Mouse (Mus musculus) G1E (cell line): ENCODE measurements at regions not wholly inside any gene's neighbourhood (a gene's known extent, or its start where the extent isn't known, plus 50 kb on each side); places are given as distances from the start of the nearest gene placed in this dataset.

Experiments used
- CTCF ChIP-seq: IDR thresholded peaks from 2 replicates; pipeline ENCODE4 v1.5.1; 2012; ENCODE audit warnings: low read depth, low read length, inconsistent platforms, mixed read lengths
- POLR2AphosphoS5 ChIP-seq: IDR thresholded peaks from 2 replicates; pipeline ENCODE4 v1.6.1; 2012; ENCODE audit warnings: low read depth, low read length, inconsistent platforms; ENCODE audit not compliant: insufficient replicate concordance
- TAL1 ChIP-seq: conservative IDR thresholded peaks from 2 replicates; pipeline ENCODE4 v1.6.1; 2012; ENCODE audit warnings: low read depth, low read length, inconsistent platforms, mixed read lengths

DNA sequence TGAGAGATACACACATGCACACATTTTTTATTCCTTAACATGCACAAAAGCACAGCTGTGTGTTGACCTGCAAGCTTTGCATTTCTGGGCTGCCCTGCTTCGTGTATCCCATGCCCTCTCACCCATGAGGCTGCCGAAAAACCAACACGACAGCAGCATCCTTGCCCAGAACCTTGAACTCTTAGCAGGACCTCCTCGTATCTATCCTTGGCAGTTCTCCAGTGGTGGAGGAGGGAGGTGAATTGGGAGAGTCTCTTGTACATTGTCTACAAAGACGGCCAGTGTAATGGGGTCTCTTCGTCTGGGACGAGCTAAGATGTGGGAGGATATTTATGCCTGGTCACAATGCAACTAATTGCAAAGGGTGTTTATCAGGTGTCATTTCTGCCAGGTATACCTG, 149.6 kb upstream of the Cadm1 start:
- no peak for TF ChIP-seq TAL1
- TF ChIP-seq CTCF: no peak
- TF ChIP-seq POLR2AphosphoS5: no peak
